Mouse (Mus musculus) ovary, adult 10 weeks (tissue): ENCODE measurements around the gene Lyl1. TPM values are rescaled to one million over a fixed set of nuclear protein-coding genes. Genes with fewer than 3 reads are reported as not detected.

Experiments
- polyA plus RNA-seq: library from polyadenylated mRNA; stranded (reverse); fragments of 350-450 nt; fragmentation: Illumina TruSeq; extraction: RNeasy Lipid Tissue Mini Kit (QIAGEN cat#74804); gene quantifications from one replicate; pipeline ENCODE4 v1.2.3, GENCODE M21; 2014

Gene Lyl1
- not detected for polyA plus RNA-seq

GRCm38 (mm10) chr8:84700941-84701911, at the start of gene Lyl1:
Gene Lyl1, plus strand, starts transcription at chr8:84701457.

GRCm38 (mm10) chr8:84662581-84663065, 38.6 kb upstream of the Lyl1 start, which contains the start of gene Ier2:
Gene Ier2, minus strand, starts transcription at chr8:84662852.

GRCm38 (mm10) chr8:84686191-84687002, 14.9 kb upstream of the Lyl1 start, which contains the start of gene Trmt1:
Gene Trmt1, plus strand, starts transcription at chr8:84686307.

GRCm38 (mm10) chr8:84687705-84688100, 13.6 kb upstream of the Lyl1 start, which contains the start of gene Nacc1:
Gene Nacc1, minus strand, starts transcription at chr8:84687862.

GRCm38 (mm10) chr8:84722850-84723570, 21.8 kb downstream of the Lyl1 start, which contains the start of gene G430095P16Rik:
Gene G430095P16Rik, plus strand, starts transcription at chr8:84723007.

Other genes starting within 250 kb of the Lyl1 start
- gene Ier2, start 38.6 kb upstream of the Lyl1 start, polyA plus RNA-seq: 2.1 TPM
- 10.8 TPM for gene Trmt1, start 15.2 kb upstream of the Lyl1 start, polyA plus RNA-seq
- 2.3 TPM for gene Nacc1, start 13.6 kb upstream of the Lyl1 start, polyA plus RNA-seq
- gene G430095P16Rik, start 21.6 kb downstream of the Lyl1 start, polyA plus RNA-seq: not detected
- gene Nfix, start 98.9 kb downstream of the Lyl1 start, polyA plus RNA-seq: 44.0 TPM
- 2.4 TPM for gene Dand5, start 121.4 kb downstream of the Lyl1 start, polyA plus RNA-seq
- gene Gadd45gip1, start 130.1 kb downstream of the Lyl1 start, polyA plus RNA-seq: 1.1 TPM
- gene Rad23a, start 139.2 kb downstream of the Lyl1 start, polyA plus RNA-seq: 3.2 TPM
- gene Calr, start 145.5 kb downstream of the Lyl1 start, polyA plus RNA-seq: 1,005 TPM
- gene Farsa, start 155.5 kb downstream of the Lyl1 start, polyA plus RNA-seq: 4.1 TPM
- 32.4 TPM for gene Syce2, start 170.7 kb downstream of the Lyl1 start, polyA plus RNA-seq
- 32.8 TPM for gene Gcdh, start 192.5 kb downstream of the Lyl1 start, polyA plus RNA-seq
- gene Klf1, start 200.5 kb downstream of the Lyl1 start, polyA plus RNA-seq: not detected
- gene Dnase2a, start 207.1 kb downstream of the Lyl1 start, polyA plus RNA-seq: 2.5 TPM
- not detected for gene Mast1, start 235.9 kb downstream of the Lyl1 start, polyA plus RNA-seq
- gene Rtbdn, start 245.5 kb downstream of the Lyl1 start, polyA plus RNA-seq: not detected